Mouse (Mus musculus) olfactory bulb, adult 2 months (tissue): Measurements from ENCODE around the gene Frmd4b.

Experiments used
- CTCF ChIP-seq: fragments of 200-500 bp; IDR thresholded peaks from 2 replicates; pipeline ENCODE4 v1.5.1; 2012; ENCODE audit warnings: low read depth, mild to moderate bottlenecking, low read length, moderate library complexity; ENCODE audit not compliant: insufficient read depth
- POLR2A ChIP-seq: fragments of 200-500 bp; IDR thresholded peaks from 2 replicates; pipeline ENCODE4 v1.6.1; 2012; ENCODE audit warnings: mild to moderate bottlenecking, low read depth, low read length, moderate library complexity; ENCODE audit not compliant: insufficient read depth

DNA sequence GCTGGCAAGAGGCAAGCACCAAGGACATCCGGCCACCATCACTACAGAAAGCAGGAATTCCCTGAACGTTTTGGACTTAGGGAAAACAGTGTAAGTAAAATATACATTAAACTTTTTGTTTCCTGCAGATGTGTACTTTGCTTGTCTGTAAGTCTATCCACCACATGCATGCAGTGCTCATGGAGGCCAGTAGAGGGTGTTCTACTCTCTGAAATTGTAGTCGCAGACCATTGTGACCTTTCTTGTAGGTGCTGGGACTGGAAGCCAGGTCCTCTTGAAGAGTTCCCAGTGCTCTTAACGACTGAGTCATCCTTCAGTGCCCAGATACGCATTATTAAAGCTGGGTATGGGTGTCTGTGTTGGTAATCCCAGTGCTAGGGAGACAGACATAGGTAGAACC is 126.3 kb downstream of the Frmd4b start:
- no peak for TF ChIP-seq CTCF
- TF ChIP-seq POLR2A: no peak
